In the genomic region with DNA sequence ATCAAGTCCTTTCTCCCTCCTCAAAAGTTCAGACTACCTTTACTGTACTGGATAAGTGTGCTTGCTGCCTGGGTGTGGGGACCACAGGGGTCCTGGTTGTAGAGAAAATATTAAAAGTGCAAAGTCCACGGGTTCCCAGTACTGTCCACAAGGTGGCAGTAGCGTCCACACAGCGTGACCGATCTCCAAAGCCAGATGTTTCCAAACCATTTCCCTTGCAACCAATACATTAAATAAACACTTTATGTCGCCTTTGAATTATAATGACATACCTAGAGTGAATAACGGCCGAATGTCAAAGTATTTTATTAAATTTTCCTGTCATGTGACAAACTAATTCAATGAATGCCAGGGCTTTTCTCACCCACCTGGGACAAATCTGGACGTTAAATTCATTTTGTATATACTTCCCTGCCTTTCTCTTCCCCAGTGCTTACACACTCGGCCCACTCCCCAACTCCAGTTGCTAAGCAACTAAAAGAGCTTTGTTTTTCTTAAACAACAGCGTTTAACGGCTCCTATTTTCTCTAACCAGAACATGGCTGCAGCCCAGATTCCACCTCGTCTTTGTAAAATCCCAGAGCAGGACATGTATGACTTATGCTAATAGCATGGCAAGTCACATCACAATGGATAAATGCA, we compare ENCODE assay signal across 8 mouse cellular contexts. TPM values are rescaled to one million over a fixed set of nuclear protein-coding genes. Genes with fewer than 3 reads are reported as not detected.
DNase-seq lines count a peak whose midpoint lies in the region; ATAC-seq lines count a peak whose summit lies in the region.

No protein-coding gene starts in this region.

- 0 out of 2 replicates have a peak, but pooled peaks have one; percentile 30 for ATAC-seq in embryonic facial prominence, embryonic 12.5 days (ENCODE audit: insufficient number of reproducible peaks, insufficient read depth, low FRiP score, low TSS enrichment)
- 0 out of 2 replicates have a peak, but pooled peaks have one; percentile 50 for ATAC-seq in heart, embryonic 16.5 days (replicated peaks; ENCODE audit: extremely low read depth, insufficient read depth, low FRiP score)

- 0 out of 2 replicates have a peak overlapping the region, but pooled peaks have one; percentile 11 for H3K4me2 ChIP-seq in embryonic facial prominence, embryonic 12.5 days (replicated peaks)
- H3K4me2 ChIP-seq in heart, embryonic 16.5 days (ENCODE audit: low read depth, low read length) = peak overlapping the region; percentile 54

- no peak overlapping the region for H3K27ac ChIP-seq in embryonic facial prominence, embryonic 12.5 days
- no peak overlapping the region; the same call in 1 of the 2 replicates for H3K27ac ChIP-seq in heart, embryonic 16.5 days (ENCODE audit: low read length)

- no peaks in the 10 kb centered on the region for H3K36me3 ChIP-seq in embryonic facial prominence, embryonic 12.5 days
- no peaks in the 10 kb centered on the region for H3K36me3 ChIP-seq in heart, embryonic 16.5 days (ENCODE audit: control insufficient read depth, insufficient read depth)

- no peak overlapping the region for H3K9ac ChIP-seq in embryonic facial prominence, embryonic 12.5 days
- H3K9ac ChIP-seq in heart, embryonic 16.5 days (ENCODE audit: low read length) = 0 out of 2 replicates have a peak overlapping the region, but pooled peaks have one; percentile 19

- H3K9me3 ChIP-seq in embryonic facial prominence, embryonic 12.5 days = no peaks in the 10 kb centered on the region
- H3K9me3 ChIP-seq in heart, embryonic 16.5 days (replicated peaks; ENCODE audit: control insufficient read depth, low read length) = no peaks in the 10 kb centered on the region

- 9% methylated on average over 12 of the region's 12 CpGs for WGBS in embryonic facial prominence, embryonic 12.5 days
- WGBS in heart, embryonic 16.5 days = 14% methylated on average over 12 of the region's 12 CpGs

- no peak overlapping the region for H3K4me3 ChIP-seq in embryonic facial prominence, embryonic 12.5 days
- H3K4me3 ChIP-seq in heart, embryonic 16.5 days (ENCODE audit: low read length) = no peak overlapping the region

- peak; percentile 26 for DNase-seq in ovary, postnatal 14 days (ENCODE audit: low spot score)
- DNase-seq in ovary, adult 18-20 months (ENCODE audit: low spot score) = no peak
- DNase-seq in adipocyte (ENCODE audit: low spot score) = peak; percentile 72
- peak; percentile 52 for DNase-seq in kidney, postnatal 14 days
- peak; percentile 42 to 59 for DNase-seq in lung, postnatal 4 days
- peak; percentile 56 for DNase-seq in right cerebral cortex, postnatal 4 days

- H3K27me3 ChIP-seq in embryonic facial prominence, embryonic 12.5 days = no peaks in the 10 kb centered on the region
- no peaks in the 10 kb centered on the region for H3K27me3 ChIP-seq in heart, embryonic 16.5 days (ENCODE audit: control insufficient read depth, insufficient read depth, low read length)

- H3K4me1 ChIP-seq in embryonic facial prominence, embryonic 12.5 days = 0 out of 2 replicates have a peak, but pooled peaks cover 6% of the 10 kb centered on the region
- H3K4me1 ChIP-seq in heart, embryonic 16.5 days (ENCODE audit: control insufficient read depth, insufficient read depth, low read length) = peaks cover 3% of the 10 kb centered on the region

RNA-seq across cellular contexts. Expression of a gene that starts 49.4 kb away (rescaled TPM):
- polyA plus RNA-seq in embryonic facial prominence, embryonic 12.5 days (2016; fragmentation: Nextera tagmentation; extraction: Ambion mirVana) = 29.2 and 30.1 TPM in 2 replicates
- 13.5 and 14.3 TPM in 2 replicates for polyA plus RNA-seq in heart, embryonic 16.5 days (2015; fragmentation: Nextera tagmentation; extraction: Ambion mirVana)
